Mouse (Mus musculus) retina, adult 2 months (tissue): ENCODE measurements around the gene Nt5dc3.
A peak's percentile ranks its signal among the peaks of the same experiment; 100 is the strongest.

ENCODE experiments used
- DNase-seq: peaks from one replicate; pipeline ENCODE4 v3.0.0-alpha.2; 2012; ENCODE audit warnings: low read depth, low spot score

Nt5dc3 gene

DNA sequence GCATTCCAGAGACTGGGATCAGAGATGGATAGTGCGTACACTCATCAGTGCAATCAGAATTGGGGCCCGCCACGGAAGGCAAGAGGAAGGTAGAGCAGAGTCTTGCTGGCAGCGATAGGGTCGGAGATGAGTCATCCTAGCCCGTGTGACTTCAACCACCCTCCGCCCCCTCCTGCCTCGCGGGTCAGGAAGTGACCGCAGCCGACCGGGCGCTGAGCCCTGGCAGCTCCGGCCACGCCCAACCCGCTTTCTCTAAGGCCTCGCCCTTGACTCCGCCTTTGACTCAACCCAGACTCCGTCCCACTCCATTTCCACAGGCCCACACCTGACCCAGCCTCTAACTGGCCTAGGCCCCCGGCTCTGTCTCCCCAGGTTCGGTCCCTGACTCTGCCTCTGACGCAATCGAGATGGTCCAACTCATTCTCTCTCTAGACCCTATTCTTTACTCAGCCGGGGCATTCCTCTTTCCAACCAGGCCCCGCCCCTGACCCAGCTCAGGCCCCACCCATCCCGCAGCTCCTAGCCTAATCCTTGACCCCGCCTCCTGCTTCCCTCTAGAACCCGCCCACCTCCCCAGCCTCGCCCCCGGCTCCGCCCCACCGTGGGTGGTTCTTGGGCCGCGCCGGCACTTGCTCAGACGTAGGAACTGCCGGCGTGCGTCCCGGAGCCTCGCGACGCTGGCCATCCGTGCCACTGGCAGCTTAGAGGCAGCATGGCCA is at the start of gene Nt5dc3:
Gene Nt5dc3, plus strand, starts transcription at position 608 of the 719 bp plus-strand sequence.
- peak; percentile 89 for DNase-seq

DNA sequence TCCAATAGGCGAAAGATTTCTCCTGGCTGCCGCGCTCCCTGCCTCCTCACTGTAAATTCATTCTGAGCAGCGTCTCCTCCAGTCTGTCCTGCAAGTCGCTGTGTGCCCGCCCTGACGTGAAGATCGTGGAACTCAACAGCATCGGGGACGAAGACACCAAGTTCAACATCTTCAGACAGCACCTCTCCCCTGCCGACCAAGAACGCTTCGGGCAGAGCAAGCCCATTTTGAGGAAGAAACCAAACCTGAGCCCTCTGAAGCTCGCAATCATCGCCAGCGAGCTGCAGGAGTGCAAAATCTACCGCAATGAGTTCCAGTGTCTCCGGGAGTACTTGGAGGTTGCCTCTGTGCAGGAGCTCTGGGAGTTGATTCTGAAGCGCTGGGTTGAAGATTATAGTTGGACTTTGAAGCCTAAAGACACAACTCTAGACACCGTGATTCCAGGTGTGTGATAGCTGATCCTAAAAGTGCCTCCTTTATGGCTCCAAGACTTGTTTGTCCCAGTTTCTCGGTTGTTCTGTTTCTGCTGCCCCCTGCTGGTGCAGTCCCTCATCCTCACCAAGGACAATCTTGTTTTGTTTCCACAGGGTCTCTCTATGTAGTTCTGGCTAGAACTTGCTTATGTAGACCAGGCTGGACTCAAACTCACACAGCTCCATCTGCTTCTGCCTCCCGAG is 47.8 kb upstream of the Nt5dc3 start:
- peak; percentile 60 for DNase-seq

DNA sequence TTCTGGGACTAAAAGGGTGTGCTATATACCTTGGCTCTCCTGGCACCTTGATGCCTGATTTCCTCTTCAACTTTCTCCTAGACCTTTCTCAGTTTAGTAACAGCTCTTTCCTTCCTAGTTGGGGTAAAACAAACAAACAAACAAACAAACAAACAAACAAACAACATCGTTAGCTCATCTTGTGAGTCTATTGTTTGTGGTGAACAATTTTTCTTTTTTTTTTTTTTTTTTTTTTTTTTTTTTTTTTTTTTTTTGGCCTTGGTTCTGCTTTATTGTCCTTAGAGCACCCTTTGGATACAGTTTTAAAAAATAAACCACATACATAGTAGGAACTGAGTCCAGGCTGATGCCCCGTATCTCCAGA is 47.3 kb upstream of the Nt5dc3 start:
- no peak for DNase-seq

DNA sequence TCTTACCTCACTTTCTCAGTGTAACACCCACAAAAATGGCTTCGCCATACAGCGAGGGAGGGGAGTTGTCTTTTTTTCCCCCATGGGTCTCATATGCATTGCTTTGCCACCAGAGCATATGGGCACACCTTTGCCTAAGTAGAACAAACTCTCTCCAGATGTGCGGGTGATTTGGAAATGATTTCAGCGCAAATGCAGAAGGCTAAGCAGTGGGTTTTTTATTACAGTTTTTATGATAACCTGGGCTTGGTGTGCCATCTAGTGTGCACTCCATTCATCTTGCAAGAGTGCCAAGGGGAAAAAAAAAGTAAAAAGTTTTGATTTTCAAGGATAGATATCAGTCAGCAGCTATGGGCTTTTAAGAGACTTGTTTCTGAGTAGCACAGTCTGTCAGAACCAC is 43.8 kb upstream of the Nt5dc3 start:
- DNase-seq = no peak

DNA sequence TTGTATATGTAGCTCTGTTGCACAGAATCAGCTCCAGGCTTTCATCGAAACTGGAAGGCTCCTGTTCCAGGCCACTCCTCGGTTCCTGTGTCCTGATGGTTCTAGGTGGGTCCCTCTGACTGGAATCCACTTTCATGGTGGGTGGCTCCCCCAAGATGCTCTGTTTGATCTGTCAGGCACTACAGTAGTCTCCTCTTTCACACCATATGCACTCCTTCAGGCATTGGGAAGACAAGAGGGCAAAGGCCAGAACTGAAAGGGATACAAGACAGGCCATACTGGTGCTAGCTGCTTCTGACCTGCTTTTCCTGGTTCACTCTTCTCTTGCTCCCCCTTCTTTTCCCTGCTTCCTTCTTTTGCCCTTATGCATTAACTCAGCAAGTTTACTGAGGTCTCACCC is 35.9 kb upstream of the Nt5dc3 start:
- no peak for DNase-seq

DNA sequence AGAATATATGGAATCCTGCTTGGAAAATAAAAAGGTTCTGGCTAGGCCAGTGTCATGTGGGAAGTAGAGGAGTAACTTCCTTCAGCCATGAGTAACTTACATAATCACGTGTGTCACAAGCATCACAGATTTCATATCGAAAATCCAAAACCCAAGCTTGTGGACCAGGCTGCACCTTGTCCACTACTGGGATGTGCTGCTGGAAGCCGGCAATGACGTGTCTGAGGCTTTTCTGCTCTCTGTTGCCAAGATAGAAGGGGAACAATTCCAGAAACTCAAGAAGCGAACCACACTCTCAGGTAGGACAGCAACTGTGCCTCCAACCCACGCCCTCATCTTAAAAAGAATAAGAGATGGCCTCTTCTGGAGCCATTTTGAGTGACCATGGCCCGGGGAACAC is 34.5 kb upstream of the Nt5dc3 start:
- no peak for DNase-seq

DNA sequence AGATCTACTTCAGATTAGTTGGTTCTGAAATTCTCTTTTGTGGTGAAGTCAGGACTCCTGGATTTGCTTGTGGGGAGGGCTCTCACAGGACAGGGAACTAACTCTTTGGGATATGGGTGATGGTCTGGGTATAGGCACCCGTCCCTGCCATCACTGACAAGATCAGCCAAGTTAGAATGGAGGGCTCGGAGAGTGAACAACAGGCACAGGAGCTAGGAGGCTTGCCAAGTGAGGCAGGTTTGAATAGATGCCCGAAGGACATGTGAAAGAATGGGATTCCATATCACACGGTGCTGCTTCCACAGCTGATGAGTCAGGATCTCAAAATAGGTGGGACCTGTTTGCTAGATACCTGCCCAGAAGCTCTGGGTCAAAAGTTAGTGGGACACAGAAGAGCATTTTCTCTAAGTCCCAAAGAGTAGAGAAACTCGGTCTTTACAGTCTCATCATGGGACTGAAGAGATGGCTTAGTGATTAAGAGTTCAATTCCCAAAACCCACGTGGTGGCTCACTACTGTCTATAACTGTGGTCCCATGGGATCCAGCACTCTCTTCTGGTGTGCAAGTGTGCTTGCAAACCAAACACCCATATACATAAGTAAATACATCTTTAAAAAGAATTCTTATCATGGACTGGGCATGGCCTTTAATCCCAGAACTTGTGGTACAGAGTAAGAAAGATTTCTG is 22.8 kb upstream of the Nt5dc3 start:
- DNase-seq = no peak

DNA sequence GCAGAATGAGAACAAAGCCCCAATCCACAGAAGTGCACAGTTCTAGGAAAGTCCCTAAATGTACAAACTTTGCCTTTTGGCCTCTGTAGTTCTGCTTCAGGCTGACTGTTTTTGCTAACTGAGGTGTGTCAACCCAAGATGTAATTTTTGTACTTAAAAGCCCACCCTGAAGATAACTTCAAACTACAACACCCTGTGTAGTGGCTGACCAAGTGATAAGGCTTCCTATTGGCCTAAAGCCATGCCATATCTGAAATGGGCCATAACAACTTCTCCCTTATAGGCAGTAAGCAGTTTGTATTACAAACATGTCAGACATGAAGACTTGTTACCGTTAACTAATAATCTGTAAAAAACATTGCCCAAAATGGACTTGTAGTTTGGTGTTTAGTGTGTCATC is 21.1 kb upstream of the Nt5dc3 start:
- DNase-seq = no peak

DNA sequence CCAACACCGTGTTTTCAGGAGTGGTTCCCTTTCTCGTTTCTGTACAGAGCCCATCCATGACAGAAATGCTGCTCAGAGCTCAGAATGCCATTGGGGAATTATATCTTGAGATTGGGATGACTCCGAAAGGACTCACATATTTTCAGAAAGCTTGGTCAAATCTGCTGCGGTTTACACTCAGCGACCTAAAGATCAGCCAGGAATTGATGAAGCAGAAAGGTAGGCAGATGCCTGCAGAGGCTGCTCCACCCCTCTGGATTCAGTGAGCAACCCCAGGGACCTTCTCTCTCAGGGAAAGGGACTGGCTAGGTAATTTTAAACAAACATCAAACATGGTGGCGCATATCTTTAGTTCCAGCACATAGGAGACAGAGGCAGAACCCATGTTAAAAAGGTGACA is 20.6 kb upstream of the Nt5dc3 start:
- DNase-seq = no peak

DNA sequence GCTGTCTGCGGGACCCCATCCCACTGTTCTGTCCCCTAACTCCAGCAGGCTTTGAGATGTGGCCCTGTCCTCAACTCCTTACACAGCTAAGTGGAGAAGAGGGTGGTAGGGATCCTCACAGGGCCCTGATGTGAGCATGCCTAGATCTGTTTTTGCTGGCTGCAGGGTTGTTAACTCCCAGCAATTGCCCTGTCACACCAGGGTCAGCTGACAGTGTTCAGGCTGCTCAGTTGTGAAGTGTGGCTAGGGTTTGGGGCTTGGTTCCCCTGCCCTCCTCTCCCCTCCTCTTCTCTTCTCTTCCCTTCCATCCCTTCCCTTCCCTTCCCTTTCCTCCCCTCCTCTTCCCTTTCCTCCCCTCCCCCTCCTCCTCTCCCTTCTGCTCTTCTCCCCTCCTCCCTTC is 17.6 kb upstream of the Nt5dc3 start:
- no peak for DNase-seq

DNA sequence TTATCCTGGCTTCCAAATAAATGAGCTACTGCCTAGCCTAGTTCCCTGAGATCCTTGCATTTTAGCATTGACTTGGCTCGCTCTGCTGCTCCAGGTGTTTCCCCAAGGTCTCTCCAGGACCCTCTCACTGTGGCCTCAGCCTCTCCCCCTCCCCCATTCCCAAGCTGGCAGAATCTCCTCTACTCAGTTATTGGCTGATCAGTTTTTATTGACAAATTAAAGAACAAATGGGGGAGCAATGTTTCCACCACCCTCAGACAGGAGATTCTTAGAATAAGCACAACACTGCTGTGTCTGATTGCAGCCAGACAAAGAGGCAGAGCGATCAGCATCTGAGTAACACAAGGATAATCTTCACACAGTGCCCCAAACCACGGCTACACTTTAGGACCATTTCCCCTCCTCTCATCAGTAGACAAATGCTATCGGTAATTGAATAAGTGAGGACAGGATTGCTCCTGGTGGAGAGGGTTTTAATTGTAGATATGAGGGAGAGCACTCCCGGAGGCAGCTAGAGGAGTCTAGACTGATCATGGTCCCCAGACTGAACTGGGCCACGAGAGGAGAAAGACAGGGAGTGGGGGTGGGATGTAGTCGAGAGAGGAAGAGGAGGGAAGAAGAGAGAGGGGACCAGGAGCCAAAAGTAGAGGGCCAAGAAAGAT is 17.0 kb upstream of the Nt5dc3 start:
- DNase-seq = no peak

DNA sequence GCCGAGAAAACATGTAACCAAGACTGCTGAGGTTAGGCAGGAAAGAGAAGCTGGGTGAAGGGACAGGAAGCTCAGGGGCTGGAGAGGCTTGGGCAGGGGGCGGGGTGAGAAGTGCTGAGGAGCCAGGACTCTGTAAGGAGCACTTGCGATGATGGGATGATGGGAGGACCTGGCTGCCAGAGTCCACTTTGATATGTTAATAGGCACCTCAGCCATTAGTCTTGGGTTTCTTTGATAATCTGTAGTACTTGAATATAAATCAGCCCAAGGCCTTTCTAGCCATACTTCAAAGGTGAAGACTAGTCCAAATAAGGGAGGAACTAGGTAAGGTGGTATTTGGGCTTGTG is 16.4 kb upstream of the Nt5dc3 start:
- DNase-seq = no peak

DNA sequence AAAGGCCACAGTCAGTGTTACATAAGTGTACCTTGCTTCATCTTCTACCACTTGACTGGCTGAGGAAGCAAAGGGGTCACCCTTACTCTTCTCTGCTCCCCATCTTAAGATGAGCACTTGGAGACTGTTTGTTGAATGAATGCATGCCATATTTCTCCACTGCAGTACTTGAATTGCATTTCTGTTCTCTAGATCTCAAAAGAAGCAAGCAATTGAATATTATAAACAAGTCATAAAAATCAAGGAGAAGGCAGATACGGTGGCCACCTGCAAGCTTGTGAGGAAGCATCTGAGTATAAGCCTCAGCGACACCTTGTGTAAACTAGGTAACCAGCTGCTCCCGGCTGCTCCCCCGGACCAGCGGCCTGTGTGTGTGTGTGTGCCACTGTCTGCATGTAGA is 15.1 kb upstream of the Nt5dc3 start, which contains the start of gene Gm49358:
Gene Gm49358, plus strand, starts transcription at position 301 of the 400 bp plus-strand sequence.
- DNase-seq = no peak

DNA sequence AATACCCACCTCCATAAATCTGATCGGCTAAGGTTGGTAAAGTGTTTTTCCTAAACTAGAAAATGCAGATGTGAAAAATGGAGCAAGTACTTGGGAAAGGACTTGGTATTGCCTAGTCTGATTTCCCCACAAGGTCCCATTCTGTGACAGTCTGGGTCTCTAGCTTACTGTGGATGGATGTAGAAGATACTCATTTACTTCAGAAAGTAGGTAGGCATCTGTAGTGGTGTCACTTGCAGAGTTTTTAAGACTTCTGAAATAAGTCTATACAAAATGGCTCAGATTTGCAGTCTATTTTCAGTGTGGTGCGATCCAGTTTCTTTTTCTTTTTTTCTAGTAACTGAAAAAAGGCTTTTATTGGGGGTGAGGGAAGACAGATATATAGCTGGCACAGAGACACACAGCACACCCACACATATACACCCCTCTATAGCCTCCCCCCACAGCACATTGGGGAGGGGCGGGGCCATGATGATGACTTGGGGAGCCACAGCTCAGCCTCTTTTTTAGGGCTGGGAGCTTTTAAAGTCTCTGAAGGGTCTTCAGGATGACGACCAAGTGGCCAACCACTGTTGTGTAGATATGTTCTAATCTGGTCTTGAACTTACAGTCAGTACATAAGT is 13.3 kb upstream of the Nt5dc3 start:
- DNase-seq = no peak

DNA sequence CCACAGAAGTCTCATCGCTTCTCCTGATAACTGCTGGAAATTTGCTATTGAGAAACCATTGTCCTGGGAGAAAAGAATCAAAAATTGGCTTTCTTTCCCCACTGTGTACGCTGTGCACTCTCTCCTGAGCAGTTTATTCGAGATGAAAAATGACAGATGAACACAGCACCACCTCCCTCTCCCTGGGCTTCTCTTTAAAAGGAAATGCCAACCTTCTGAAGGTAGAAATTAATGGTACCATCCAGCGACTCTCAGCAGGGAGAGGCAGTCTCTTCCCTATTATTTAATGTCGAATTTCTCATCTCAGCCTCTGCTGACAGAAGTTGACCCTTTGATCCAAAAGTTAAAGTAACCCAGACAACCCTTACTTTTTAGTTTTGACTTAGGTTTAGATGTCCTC is 9.6 kb upstream of the Nt5dc3 start:
- DNase-seq = no peak

DNA sequence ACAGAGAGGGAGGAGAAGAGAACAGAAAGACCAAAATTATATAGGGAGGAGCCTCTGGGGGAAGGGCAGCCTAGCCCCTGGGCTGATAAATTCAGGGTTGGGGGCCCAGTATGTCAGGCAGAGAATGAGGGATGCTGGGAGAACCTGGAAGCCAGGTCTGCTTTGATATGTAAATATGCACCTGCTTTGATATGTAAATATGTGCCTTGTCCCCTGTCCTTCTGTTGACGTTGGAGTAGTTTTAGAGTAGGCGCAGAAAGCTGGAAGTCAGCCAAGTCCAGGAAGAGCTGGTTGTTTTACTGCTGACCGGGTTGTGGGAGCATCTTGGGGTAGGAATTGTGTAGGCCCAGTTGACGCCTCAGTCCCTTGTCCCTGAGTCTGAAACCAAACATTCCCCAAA is 9.0 kb upstream of the Nt5dc3 start:
- no peak for DNase-seq

DNA sequence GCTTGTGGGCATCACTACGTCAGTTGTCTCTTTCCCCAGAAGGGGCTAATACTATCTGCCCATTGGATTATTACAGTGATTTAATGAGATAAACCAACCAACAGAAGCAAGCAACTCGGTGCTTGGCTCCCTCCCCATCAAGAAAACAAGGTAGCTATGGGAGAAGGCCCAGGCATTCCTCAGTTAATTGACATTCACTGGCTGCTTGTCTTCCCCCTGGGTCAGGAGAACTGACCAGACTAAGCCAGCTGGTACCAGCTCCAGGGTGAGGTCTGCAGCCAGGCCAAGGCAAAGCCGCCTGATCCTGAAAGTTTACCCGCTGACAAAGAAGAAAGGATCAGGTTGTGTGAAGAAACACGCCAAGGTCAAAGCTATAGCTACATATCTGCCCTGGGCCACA is 7.1 kb upstream of the Nt5dc3 start:
- DNase-seq = no peak

DNA sequence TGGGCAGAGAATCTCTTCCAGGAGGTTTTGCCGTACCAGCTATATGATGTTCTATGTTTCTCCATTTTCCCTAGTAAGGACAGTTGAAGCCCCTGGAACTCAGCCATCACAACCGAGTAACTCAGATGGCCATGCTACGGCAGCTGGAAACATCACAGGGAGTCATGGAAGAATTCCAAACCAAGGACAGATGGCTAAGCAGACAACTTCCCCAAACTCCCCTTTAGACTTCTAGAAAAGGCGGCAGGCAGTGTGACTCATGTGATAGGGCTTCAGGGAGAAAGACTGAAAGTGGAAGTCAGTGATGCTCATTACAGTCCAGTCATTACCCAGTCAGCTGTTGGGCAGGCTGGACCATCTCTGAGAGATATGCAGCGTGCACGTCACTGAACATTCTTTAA is 6.6 kb upstream of the Nt5dc3 start:
- no peak for DNase-seq

DNA sequence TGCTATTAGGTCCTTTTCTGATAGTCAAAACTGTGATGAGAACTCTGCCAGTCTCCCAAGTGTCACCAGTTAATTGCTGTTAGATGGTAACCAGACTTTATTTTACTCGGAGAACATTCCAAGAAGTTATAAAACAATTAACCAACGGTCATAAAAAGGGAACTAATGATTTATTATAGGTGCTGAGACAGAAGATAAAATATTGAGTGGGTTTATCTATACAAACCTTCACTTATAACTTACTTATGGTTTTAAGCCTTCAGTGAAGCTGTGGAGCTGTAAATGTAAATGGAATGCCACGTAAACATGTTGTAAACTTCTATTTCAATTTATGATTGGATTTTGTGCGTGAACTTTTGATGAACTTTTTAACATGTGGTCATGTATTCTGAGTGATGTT is 5.4 kb upstream of the Nt5dc3 start:
- DNase-seq = no peak

DNA sequence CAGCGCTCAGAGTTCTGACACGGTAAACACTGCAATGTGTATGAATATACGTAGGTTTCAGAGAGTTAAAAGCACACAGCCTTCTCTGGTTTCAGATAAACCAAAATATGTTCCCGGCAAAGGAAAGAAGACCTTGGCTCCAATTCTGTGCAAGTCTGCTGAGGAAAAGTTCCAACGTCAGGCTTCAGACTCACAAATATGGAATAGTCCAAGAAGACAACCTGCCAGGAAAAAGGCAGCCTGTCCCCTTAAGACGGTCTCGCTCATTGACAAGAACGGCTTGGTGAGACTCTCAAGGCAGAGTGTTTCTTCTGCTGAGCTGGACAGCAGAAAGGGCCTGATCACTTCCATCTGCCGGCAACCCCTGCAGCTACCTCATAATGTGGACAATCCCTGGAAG is 2.5 kb upstream of the Nt5dc3 start:
- no peak for DNase-seq

DNA sequence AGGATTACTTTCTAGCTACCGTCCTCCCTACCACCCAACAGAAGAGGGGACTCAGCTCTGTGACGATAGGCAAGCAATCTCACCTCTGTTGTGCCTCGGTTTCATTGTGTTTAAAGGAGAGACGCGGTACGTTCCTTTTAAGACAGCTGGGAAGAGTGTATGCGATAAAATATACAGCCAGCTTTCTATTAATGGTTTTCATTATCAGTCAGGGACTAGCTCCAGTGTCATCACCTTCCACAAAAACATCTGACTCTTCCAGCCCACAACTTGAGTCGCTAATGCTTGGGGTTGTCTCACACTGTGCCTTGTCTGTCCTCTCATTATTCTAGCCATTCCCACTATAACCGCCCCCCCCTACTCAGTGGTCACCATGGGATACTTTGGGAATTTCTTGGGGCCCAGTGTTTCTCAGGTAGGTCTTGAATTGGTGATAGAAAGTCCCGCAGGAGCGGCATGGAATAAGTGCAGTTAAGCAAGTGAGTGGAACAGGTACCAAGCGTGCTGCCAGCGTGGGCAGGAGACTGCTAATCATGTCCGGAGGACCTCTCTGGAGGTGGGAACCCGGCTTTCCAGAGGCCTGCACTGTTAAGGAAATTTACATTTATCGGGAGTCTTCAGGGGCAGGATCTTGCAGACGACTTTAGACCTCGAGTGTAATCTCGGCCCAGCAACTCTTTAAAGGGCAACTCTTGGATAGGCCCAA is 1.0 kb upstream of the Nt5dc3 start:
- no peak for DNase-seq
